Mouse (Mus musculus) bone marrow, adult 2 months (tissue): ENCODE results near the gene Sycp2l. TPM values are rescaled to one million over a fixed set of nuclear protein-coding genes. Genes with fewer than 3 reads are reported as not detected.
A peak's percentile ranks its signal among the peaks of the same experiment; 100 is the strongest.

ENCODE experiments used
- H3K27ac ChIP-seq: fragments of 200-500 bp; 2 replicates; pipeline ENCODE4 v1.5.1; 2012; ENCODE audit warnings: low read depth, mild to moderate bottlenecking, control low read depth, inconsistent platforms, low read length; ENCODE audit not compliant: control insufficient read depth, poor library complexity, insufficient read depth
- H3K4me1 ChIP-seq: fragments of 200-500 bp; 2 replicates; pipeline ENCODE4 v1.6.1; 2011; ENCODE audit warnings: low read length; ENCODE audit not compliant: control insufficient read depth, insufficient read depth
- H3K4me3 ChIP-seq: fragments of 200-500 bp; replicated peaks from 2 replicates; pipeline ENCODE3; 2011; ENCODE audit warnings: mild to moderate bottlenecking, low read depth, low read length, control low read depth; ENCODE audit not compliant: control insufficient read depth
- CTCF ChIP-seq: fragments of 200-500 bp; IDR thresholded peaks from 2 replicates; pipeline ENCODE4 v1.5.1; 2011; ENCODE audit warnings: low read length, control low read depth; ENCODE audit not compliant: control insufficient read depth, insufficient read depth
- POLR2A ChIP-seq: fragments of 200-500 bp; IDR thresholded peaks from 2 replicates; pipeline ENCODE4 v1.6.1; 2011; ENCODE audit warnings: low read depth, mild to moderate bottlenecking, control low read depth, low read length, borderline replicate concordance; ENCODE audit not compliant: control insufficient read depth
- WGBS: fragments of 180-500 bp; shearing (Covaris S2); methylation state at CpG from one replicate; pipeline ENCODE4 v1.1.7; 2018; 5-methylcytosine and 5-hydroxymethylcytosine counted together
- polyA plus RNA-seq: library from polyadenylated mRNA; stranded (reverse); fragments of >200 nt; gene quantifications from 2 replicates; pipeline ENCODE4 v1.2.4, GENCODE M21; 2011; ENCODE audit warnings: low replicate concordance; ENCODE audit not compliant: missing spikeins, insufficient read depth, insufficient read length

Gene Sycp2l
- not detected in 2 replicates for polyA plus RNA-seq

GRCm38 (mm10) chr13:41113940-41114339 is at the start of gene Sycp2l:
TSS of gene Sycp2l (plus strand) at chr13:41114307.
- 40% methylated on average over 14 of the region's 14 CpGs for WGBS
- Histone ChIP-seq H3K4me3 (no peak within 1 kb of the TSS), H3K27ac (no peak within 1 kb of the TSS), H3K4me1 (no peaks in the 10 kb centered on the region)
- TF ChIP-seq POLR2A (no peak), CTCF (no peak)

GRCm38 (mm10) chr13:41067618-41068017 is 46.5 kb upstream of the Sycp2l start:
- Histone ChIP-seq H3K27ac (no peak overlapping the region), H3K4me3 (no peak overlapping the region), H3K4me1 (no peaks in the 10 kb centered on the region)
- WGBS: 86% methylated on average over 4 of the region's 4 CpGs
- TF ChIP-seq CTCF (no peak), POLR2A (no peak)

DNA sequence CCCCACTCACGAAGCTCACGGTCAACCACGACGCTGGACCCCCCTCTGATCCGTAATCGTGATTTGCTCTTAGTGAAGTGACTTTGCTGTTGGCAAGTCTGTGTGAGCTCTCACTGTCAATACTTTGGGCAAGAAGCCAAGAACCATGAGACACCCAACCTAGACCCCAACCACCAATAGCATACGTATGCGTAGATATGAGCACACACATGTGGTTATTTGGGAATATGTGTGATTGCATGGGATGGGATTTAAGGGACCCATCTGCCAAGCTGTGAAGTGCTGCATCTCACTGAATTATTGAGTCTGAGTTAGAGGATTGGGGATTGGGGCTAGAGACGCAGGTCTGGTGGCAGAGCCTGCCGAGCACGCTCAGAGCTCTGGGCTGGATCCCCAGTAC is 42.5 kb upstream of the Sycp2l start:
- Histone ChIP-seq H3K4me1 (no peaks in the 10 kb centered on the region; the same call in 1 of the 2 replicates), H3K27ac (no peak overlapping the region), H3K4me3 (no peak overlapping the region)
- 86% methylated on average over 11 of the region's 11 CpGs for WGBS
- TF ChIP-seq POLR2A (no peak), CTCF (no peak)

DNA sequence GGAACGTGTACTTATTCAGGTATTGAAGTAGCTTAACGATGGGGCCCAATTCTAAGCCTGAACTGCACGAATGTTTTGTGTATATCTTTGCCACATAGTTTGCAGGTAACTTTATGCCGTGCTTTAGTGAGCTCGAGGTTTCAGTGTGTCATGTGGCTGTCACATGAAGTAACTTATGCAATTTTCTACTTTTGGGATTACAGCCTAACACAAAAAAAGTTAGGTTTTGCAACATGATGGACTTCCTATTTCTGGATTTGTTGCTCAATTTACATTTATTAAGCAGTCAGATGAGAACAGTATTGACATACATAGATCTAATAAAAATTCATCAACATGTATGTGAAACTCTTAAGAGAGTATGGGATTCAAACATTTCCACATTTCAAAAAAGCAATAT is 40.3 kb upstream of the Sycp2l start:
- H3K27ac ChIP-seq: no peak overlapping the region
- no peaks in the 10 kb centered on the region; the same call in 1 of the 2 replicates for H3K4me1 ChIP-seq
- H3K4me3 ChIP-seq: no peak overlapping the region
- 51% methylated on average over 5 of the region's 5 CpGs for WGBS
- TF ChIP-seq CTCF (no peak), POLR2A (no peak)

- 70% methylated on average over 9 of the region's 9 CpGs for WGBS
- Histone ChIP-seq H3K4me1 (no peaks in the 10 kb centered on the region; the same call in 1 of the 2 replicates), H3K27ac (no peak overlapping the region), H3K4me3 (no peak overlapping the region)
- TF ChIP-seq POLR2A (no peak), CTCF (no peak)
These were observed 36.2 kb upstream of the Sycp2l start for GRCm38 (mm10) chr13:41077921-41078320.

DNA sequence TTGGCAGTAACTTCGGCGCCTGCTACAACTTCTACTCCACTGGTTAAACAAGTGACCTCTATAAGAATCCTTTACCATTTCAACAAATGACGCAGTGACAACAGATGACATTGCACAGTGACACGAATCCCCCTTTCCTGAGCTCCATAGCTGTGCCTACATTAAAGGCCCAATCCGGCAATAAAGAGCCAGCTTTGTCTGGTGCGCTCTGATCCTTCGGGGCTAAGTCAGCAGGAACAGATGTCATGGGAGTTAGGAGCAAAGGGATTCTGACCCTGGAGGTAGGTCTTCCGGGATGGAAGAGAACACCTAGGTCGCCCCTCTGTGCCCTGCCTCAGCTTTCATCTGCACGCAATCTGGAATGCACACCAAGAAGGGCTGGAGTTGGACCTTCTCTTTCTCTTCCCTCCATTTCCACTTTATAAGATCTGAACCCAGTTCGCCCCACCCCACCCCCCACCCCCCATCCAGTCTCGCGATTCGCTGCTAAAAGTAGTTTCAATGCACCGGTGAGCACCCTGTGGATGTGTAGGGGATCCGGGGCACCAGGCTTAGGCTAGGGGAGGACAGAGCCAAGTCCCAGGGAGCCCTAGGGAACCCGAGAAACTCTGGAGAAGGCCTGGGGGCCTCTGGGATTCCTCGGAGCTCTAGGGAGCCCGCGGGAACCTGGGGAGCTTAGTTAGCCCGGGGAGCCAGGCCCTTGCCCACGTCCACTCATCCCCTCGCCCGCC is 35.3 kb upstream of the Sycp2l start:
- WGBS: 17% methylated on average over 24 of the region's 24 CpGs
- no peak for TF ChIP-seq POLR2A
- no peak for TF ChIP-seq CTCF
- H3K4me3 ChIP-seq: no peak overlapping the region

DNA sequence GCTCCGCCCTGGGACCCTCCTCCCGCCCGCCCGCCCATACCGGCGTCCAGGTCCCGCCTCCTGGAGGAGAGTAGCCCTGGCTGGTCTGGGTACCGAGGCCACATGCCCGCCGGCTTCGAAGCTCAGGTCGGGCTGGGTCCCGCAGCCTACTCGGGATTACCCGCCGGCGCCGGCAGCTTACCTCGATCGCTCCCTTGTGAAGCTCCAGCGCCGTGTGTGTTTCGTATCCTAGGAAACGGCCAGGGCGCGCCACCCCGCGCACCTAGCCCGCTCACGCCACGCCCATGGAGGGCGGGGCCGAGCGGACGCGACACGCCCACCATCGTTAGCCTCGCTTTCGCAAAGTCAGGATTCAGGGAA is 34.7 kb upstream of the Sycp2l start, which contains the start of gene Mak:
TSS of gene Mak (minus strand) at position 286 of the 360 bp plus-strand sequence.
- Histone ChIP-seq H3K27ac (no peak within 1 kb of the TSS), H3K4me3 (peak within 1 kb of the TSS; percentile 28), H3K4me1 (no peaks in the 10 kb centered on the region; the same call in 1 of the 2 replicates)
- no peak for TF ChIP-seq POLR2A
- no peak for TF ChIP-seq CTCF
- WGBS: under 1% methylated on average over 40 of the region's 40 CpGs

More for the DNA sequence above, 35.3 kb upstream of the Sycp2l start:
- H3K27ac ChIP-seq: no peak overlapping the region
- no peaks in the 10 kb centered on the region; the same call in 1 of the 2 replicates for H3K4me1 ChIP-seq

DNA sequence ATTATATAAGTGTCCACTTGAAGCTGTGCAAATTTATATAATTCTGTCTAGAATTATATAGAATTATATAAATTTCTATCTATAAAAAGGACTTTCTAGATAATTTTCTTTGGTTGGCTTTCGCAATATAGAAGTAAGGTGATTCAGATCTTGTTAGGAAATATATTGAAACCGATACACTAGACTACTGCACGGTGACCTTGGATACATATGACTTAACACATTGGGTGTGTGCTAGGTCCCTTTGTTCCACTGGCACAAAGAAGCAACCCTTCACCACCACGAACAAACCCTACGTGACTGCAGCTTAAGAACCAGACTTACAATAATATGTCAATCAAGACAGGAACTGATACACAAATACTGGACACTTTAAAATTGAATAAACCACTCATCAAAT is 34.2 kb upstream of the Sycp2l start:
- H3K27ac ChIP-seq: no peak overlapping the region
- WGBS: 41% methylated on average over 5 of the region's 5 CpGs
- H3K4me3 ChIP-seq: no peak overlapping the region
- H3K4me1 ChIP-seq: no peaks in the 10 kb centered on the region; the same call in 1 of the 2 replicates
- TF ChIP-seq CTCF (no peak), POLR2A (no peak)
